Mouse (Mus musculus) forebrain, embryonic 10.5 days (tissue): ENCODE measurements around the gene Ttc33. TPM values are rescaled to one million over a fixed set of nuclear protein-coding genes. Genes with fewer than 3 reads are reported as not detected.

Source experiments
- DNase-seq: peaks from one replicate; pipeline ENCODE4 v3.0.0-alpha.2; 2017; ENCODE audit warnings: low spot score; ENCODE audit errors: extremely low spot score
- H3K27ac ChIP-seq: fragments of 300-500 bp; sonication (generic); 2 replicates; pipeline ENCODE4 v1.5.1; 2016; ENCODE audit warnings: mild to moderate bottlenecking
- H3K27me3 ChIP-seq: fragments of 300-500 bp; sonication (generic); 2 replicates; pipeline ENCODE4 v1.6.1; 2016; ENCODE audit warnings: mild to moderate bottlenecking; ENCODE audit not compliant: poor library complexity, severe bottlenecking
- H3K36me3 ChIP-seq: fragments of 300-500 bp; sonication (generic); replicated peaks from 2 replicates; pipeline ENCODE4 v1.6.1; 2016; ENCODE audit warnings: mild to moderate bottlenecking, moderate library complexity
- H3K4me1 ChIP-seq: fragments of 300-500 bp; sonication (generic); 2 replicates; pipeline ENCODE4 v1.6.1; 2016
- H3K4me3 ChIP-seq: fragments of 300-500 bp; sonication (generic); 2 replicates; pipeline ENCODE4 v1.5.1; 2016; ENCODE audit warnings: mild to moderate bottlenecking, moderate library complexity
- H3K9me3 ChIP-seq: fragments of 300-500 bp; sonication (generic); 2 replicates; pipeline ENCODE4 v1.6.1; 2016; ENCODE audit warnings: mild to moderate bottlenecking, moderate library complexity
- WGBS: fragments of 180-500 bp; shearing (Covaris S2); methylation state at CpG from one replicate; pipeline ENCODE4 v1.1.7; 2016; 5-methylcytosine and 5-hydroxymethylcytosine counted together
- polyA plus RNA-seq: library from polyadenylated mRNA; unstranded; fragments of >200 nt; fragmentation: Nextera tagmentation; extraction: Ambion mirVana; gene quantifications from 2 replicates; pipeline ENCODE4 v1.2.1, GENCODE M21; 2016

Gene Ttc33
- polyA plus RNA-seq, 1 experiment from 2014 or later, result 34.1 TPM

- Histone ChIP-seq H3K27ac (no peak overlapping the region), H3K9me3 (no peaks in the 10 kb centered on the region), H3K4me1 (no peaks in the 10 kb centered on the region), H3K36me3 (no peaks in the 10 kb centered on the region), H3K4me3 (no peak overlapping the region), H3K27me3 (no peaks in the 10 kb centered on the region)
- 88% methylated on average over 3 of the region's 3 CpGs for WGBS
- DNase-seq, result no peak
Observed at GRCm38 (mm10) chr15:5261004-5261403, 75.7 kb downstream of the Ttc33 start.

DNA sequence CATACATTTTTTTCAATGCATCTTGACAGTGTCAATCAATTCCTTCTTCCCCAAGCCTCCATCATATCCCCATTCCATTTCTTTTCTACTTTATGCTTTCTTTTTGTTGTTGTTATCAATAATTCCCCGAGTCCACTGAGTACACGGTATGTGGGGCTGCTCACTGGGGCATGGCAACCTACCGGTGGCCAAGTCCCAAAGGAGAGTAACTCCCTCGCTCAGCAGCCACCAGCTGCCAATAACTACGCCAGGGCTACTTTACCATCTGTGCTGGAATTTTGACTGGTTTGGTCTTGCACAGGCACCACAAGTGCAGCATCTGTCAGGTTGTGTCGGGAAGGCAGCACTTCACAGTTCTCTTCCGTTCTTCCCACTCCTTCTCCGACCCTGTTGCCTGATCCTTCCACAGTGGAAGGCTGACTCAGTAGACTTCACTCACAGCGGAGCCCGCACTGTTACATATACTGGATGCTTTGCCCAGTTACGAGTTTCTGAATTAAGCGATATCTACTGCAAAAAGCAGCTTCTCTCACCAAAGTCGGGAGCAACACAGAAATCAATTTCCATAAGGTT is 76.9 kb downstream of the Ttc33 start:
- no peaks in the 10 kb centered on the region for H3K36me3 ChIP-seq
- WGBS, result 92% methylated on average over 13 of the region's 13 CpGs
- no peak overlapping the region for H3K4me3 ChIP-seq
- H3K9me3 ChIP-seq, result no peaks in the 10 kb centered on the region
- H3K27me3 ChIP-seq, result no peaks in the 10 kb centered on the region
- DNase-seq, result no peak
- H3K4me1 ChIP-seq, result no peaks in the 10 kb centered on the region
- no peak overlapping the region for H3K27ac ChIP-seq

DNA sequence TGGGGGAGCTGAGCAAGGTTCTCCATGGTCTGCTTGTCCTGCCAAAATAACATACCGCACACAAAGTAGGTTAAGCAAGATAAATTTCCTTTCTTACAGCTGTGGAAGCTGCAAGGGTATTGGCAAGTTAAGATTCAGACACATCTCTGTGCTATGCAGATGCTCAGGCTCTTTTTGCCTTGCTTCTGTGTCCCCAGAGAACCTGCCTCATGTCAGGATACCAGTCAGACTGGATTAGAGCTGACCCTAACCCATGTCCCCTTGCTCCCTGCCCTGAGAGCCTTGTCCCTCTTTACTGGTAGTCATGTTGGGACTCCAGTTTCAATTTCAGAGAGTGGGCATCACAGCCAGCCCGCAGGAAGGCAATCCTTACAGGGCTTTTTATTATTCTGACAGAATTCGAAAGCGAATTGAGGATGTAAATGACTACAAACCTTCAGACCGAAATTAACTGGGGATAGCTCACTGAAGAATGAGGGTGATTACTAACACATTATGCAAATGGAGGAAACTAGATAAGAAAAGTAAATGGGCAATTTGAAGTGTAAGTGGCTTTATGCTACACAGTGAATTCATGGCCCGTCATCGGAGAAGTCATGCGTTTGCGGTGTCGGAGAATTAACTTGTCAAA is 77.7 kb downstream of the Ttc33 start:
- Histone ChIP-seq H3K4me1 (no peaks in the 10 kb centered on the region), H3K36me3 (no peaks in the 10 kb centered on the region), H3K9me3 (no peaks in the 10 kb centered on the region), H3K27ac (no peak overlapping the region), H3K27me3 (no peaks in the 10 kb centered on the region), H3K4me3 (no peak overlapping the region)
- no peak for DNase-seq
- 89% methylated on average over 10 of the region's 10 CpGs for WGBS

- 84% methylated on average over 3 of the region's 3 CpGs for WGBS
- Histone ChIP-seq H3K9me3 (no peaks in the 10 kb centered on the region), H3K27me3 (no peaks in the 10 kb centered on the region), H3K4me1 (no peaks in the 10 kb centered on the region), H3K36me3 (no peaks in the 10 kb centered on the region), H3K4me3 (no peak overlapping the region), H3K27ac (no peak overlapping the region)
- DNase-seq, result no peak
Observed at GRCm38 (mm10) chr15:5266095-5266494, 80.8 kb downstream of the Ttc33 start.

Other genes starting within 250 kb of the Ttc33 start
- gene C7, start 121.8 kb upstream of the Ttc33 start, polyA plus RNA-seq, result not detected in 2 replicates
- 0.84 and 1.2 TPM in 2 replicates for gene Card6, start 77.0 kb upstream of the Ttc33 start, polyA plus RNA-seq
- gene Rpl37, start 68.9 kb upstream of the Ttc33 start, polyA plus RNA-seq, result 465 and 478 TPM in 2 replicates
- 12.8 and 12.9 TPM in 2 replicates for gene Prkaa1, start 41.7 kb upstream of the Ttc33 start, polyA plus RNA-seq
- gene Ptger4, start 58.7 kb downstream of the Ttc33 start, polyA plus RNA-seq, result 0.77 and 0.97 TPM in 2 replicates